Mouse (Mus musculus) CH12.LX (cell line): ENCODE results near the gene Clcf1.

Experiments
- CTCF ChIP-seq, 2 experiments: IDR thresholded peaks in 1 of 2; conservative IDR thresholded peaks in 1 of 2; 2 replicates each; pipeline ENCODE4 v1.5.1; 2011 to 2012; ENCODE audit warnings: low read depth in 2 of 2, low read length in 2 of 2, improper control_type of control experiment in 1 of 2, inconsistent platforms in 1 of 2, mild to moderate bottlenecking in 1 of 2, moderate library complexity in 1 of 2
- SIN3A ChIP-seq: IDR thresholded peaks from 2 replicates; pipeline ENCODE4 v1.6.1; 2012; ENCODE audit warnings: low read length, improper control_type of control experiment, inconsistent platforms
- ZNF384 ChIP-seq: IDR thresholded peaks from 2 replicates; pipeline ENCODE4 v1.6.1; 2012; ENCODE audit warnings: low read depth, low read length, improper control_type of control experiment, inconsistent platforms

DNA sequence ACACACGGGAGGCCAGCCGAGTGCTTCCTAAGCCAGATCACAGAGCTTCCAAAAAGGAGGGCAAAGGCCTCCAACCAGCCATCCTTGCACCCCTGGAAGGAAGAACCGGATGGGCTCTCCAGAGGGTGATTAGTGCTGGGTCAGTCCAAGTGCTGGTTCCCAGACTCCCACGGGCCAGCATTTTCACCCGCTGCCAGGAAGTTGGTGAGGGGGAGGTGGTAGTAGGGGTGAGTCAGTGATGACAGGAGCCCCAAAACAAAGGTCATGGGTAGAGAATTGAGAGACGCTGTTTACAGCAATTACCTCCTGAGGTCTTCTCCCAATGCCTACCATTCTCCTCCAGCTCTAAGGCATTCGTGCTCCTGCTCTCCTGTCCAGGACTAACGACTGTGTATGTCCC lies 16.4 kb downstream of the Clcf1 start:
- TF ChIP-seq ZNF384 (no peak), CTCF (conservative IDR thresholded peaks at IDR 0.05 in 1 of 2, IDR thresholded peaks at IDR 0.05 in 1 of 2; ENCODE audit: low read depth in 2 of 2, low read length in 2 of 2) (no peak), SIN3A (no peak)
